Mouse (Mus musculus) A20 (cell line): ENCODE data around the gene Eya2.
"Not testable (repeated sequence)": the region's sequence is repeated elsewhere in the genome, so short reads cannot be mapped to it uniquely, and the experiment has no call there.

Experiments used
- DNase-seq: peaks from one replicate; pipeline ENCODE4 v3.0.0-alpha.2; 2011; ENCODE audit warnings: low read depth, low spot score

Gene Eya2

DNA sequence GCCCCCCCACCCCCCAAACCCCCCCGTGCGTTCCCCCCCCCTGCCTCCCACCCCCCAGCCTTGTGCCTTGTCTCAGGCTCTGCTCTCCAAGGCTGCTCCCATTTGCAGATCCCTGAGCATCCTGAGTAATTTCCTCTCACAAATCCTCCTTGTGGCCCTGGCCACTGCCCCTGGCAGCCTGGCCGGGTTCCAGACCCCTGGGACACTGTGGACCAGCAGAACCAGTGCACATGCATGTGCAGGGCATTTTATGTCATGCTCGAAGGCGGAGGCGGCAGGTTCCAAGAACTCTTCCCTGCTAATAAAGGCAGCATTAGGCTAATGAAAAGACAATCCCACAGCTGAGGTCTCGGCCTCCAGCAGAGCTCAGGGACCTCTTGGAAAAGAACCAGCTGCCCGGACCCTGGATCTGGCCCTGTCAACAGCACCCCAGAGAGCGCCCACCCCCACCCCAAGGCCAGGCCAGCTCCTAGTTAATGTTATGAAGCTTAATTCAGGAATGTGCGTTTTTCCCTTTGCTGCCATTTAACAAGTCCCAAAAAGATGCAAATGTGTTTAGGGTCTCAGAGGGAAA lies 174.6 kb downstream of the Eya2 start:
- DNase-seq = no peak

DNA sequence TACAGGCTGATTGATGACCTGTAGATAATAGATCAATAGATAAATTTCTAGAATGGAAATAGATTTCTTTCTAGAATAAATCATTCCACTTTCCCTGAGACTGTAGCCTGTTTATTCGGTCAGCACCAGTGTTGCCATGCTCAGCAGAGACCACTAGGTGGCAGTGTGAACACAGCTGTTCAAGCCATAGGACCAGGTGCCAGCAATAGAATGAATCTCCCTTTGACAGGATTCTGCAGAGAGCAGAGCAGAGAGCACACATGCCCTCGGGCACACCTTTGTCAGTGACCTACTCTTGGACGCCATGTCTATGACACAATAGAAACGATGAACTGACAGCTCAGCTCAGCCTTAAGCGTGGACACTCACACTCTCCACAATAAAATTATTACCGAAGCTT lies 184.1 kb downstream of the Eya2 start:
- peak; percentile 63 for DNase-seq

DNA sequence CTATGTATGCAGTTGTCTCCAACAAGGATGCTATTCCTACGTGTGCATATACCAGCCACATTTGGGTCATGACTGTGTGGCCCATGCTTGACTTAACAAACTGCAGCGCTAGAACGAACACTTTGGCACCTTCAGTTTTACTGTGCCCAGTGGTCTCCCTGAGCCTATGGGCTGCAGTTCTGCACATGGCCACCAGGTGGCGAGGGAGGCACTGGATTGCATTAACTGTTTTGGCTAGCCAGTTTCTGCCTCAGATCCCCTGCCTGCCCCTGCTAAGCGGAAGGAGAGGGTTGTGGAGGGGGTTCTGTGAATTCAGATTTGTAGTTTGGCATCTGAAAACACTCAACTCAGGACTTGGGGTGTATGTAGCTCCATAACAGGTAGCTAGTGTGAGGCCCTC lies 187.5 kb downstream of the Eya2 start:
- peak; percentile 69 for DNase-seq

DNA sequence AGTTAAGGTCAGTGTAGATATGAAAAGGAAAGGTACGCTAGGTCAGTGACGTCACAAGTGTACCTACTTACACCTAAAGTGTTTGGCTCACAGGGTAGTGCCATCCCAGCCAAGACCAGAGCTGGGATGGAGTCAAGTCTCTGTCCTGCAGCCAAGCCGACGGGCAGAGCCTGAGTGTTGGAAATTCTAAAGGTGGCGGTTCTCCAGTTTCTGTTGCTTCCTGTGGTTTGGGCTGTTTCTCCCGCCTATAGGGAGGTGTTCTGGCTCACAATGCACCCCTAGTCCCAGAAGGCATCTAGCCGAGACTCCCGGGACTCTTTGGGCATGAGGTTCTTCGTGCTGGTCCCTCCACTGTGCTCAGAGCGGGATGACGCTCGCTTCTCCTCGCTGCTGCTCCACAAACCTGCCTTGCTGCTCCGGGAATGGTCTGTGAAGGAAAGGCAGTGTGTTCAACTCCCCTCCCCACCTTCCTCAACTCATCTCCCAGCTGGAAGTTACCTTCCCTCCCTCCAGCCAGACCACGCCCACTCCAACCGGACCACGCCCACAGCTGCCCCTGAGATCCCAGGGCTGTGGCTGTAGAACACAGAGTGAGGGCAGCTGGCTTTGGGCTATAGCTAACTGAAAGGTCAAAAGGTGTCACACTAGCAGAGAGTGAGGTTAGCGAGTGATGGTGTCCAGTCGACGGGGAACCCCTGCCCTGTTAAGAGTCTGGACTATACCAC lies 190.6 kb downstream of the Eya2 start:
- DNase-seq = no peak

DNA sequence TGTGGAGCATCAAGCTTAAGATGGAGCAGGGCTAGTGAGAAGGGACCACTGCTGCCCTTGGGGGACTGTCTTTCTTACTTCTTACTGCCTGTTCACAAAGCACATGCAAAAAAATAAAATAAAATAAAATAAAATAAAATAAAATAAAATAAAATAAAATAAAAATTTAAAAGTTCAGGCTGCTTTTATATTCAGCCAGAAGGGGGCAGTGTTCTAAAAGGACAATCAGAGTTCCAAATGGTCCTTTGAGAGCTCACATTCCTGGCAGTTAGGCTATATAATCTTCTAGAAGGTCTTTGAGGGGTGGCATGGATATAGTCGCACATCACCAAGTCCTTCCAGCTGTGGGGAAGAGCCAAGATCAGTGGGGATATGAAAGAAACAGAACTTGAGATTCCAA lies 191.6 kb downstream of the Eya2 start:
- DNase-seq = no peak

DNA sequence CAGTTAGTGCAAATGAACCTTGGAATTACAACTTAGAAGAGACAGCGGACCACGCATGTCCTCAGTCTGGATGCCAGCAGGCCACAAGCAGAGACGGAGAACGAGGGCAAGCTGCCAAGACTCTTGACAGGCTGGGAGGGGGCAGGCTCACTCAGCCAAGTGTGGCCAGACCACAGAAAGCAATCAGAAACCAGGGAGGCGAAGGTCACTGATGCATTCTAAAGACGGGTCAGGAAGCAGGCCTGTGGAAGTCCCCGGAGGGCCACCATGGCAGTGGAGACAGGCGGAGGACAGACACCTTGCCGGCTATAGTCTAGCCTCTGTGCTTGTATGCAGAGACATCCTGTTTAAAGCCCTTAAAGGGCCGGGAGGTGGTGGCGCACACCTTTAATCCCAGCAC lies 193.2 kb downstream of the Eya2 start:
- no peak for DNase-seq

DNA sequence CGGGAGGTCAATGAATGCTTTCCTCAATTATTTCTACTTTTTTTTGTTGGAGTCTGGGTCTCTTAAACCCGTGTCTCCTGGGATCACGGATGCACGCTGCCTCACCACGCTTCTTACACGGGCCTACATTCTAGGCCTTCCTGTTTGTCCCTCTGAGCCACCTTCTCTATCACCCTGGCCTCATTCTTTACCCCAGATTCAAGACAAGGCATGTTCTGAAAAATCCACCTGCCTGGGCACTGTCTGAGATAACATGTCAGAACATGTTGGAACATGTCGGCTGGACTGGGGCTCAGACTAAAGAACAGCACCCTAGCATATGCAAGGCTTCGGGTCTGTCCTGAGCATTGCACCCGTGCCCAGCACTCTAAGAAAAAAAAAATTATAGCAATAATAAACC lies 194.0 kb downstream of the Eya2 start:
- no peak for DNase-seq

DNA sequence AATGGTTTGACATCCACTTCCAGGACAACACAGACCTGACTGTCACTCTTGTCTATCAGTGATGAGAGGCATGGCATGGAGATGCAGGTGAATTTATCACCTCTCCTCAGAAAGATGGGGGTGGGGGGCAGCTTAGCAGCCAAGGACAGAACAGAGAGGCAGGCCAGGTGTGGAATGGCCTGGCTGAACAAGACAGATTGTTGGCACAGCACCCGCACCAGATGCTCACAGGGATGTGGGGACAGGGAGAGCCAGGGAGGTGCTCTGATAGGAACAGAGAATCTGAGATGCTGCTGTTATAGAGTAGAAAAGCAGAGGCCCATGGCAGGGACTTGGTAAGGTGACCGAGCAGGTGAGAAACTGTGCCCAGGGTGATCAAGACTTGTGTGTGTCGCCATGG lies 194.8 kb downstream of the Eya2 start:
- no peak for DNase-seq

DNA sequence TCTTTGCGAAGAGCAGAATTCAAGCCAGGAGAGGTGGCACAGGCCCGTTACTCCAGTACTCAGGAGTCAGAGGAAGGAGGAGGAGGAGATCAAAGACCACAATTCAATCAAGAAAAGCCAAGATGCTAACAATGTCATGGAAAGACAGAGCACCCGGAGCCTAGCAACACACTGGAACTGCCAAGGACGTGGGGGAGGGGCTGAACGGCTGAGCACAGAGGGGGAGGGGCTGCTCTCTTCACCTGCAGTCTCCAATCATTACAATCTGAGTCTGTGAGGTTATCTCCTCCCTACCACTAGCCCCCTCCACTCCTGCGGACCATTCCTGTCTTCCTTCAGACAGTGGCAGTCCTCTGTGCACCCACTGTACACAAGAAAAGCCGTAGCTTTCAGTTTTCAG lies 196.2 kb downstream of the Eya2 start:
- DNase-seq = no peak

DNA sequence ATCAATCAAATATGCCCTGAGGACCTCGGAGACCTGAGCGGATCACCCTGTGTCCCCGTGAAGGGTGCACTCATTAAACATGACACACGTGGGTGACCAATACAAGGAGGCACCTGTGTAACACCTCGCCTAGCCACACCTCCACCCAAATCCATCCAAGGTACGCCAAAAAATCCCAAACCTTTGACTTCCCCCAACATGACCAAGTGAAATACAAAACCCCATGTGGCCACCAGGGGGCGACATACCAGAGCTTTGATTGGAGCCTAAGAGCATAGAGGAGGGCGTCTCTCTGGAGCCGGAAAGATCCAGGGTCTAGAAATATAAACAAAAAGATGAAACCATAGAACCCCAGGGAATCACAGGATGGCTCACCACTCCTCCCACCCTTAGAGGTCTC lies 196.8 kb downstream of the Eya2 start:
- DNase-seq = peak; percentile 40

DNA sequence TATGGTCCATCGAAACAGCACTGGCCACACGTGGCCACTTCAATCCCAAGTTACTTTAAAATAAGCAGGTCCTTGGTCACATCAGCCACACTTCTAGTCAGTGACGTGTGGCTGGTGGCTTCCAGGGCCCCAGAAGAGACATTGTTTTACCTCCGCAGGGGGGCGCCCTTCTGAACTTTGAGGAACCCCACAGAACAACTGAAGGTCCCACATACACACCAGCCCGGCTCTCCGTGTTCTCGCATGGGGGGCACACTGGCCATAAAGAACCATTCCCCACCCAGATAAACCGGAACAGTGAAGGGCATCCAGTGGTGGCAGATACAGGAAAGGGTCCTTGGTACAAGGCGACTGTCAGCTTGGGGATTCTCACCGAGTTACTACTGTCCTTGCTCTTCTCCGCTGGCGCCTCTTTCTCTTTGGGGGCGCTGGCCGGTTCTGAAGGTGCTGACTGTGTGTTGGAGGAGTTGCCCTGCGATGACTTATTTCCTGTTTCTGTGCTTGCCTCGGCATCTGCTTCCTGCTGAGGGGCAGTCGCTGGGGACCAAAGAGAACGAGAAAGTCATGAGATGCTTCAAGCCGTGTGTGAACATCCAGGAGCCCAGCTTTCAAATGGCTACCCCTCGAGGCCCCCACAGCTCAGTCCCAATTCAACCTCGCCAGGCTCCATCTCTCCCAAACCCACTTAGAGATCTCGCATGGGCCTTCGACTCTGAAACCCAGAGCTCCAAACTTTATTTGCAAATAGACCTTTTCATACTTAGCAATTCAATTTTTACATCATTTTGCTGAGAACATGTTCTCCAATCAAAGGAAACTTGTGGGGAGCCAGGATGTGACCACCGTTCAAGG lies 197.8 kb downstream of the Eya2 start:
- DNase-seq = no peak

DNA sequence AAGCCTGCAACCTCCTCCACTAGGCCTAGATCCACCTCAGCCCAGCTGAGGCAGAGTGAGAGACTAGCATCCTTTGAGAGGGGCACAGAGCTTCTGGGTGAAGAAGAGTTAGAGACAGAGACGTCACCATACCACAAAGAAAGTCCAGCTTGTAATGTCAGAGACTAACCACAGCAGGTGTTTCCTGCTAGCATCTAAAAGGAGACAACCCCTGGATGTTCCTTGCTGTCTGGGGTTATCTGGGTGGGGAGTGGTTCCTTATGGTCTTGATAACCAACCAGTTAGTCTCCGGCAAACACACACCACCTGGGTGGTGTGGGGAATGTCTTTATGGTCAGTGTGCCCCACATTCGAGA lies 198.4 kb downstream of the Eya2 start:
- peak; percentile 26 for DNase-seq

DNA sequence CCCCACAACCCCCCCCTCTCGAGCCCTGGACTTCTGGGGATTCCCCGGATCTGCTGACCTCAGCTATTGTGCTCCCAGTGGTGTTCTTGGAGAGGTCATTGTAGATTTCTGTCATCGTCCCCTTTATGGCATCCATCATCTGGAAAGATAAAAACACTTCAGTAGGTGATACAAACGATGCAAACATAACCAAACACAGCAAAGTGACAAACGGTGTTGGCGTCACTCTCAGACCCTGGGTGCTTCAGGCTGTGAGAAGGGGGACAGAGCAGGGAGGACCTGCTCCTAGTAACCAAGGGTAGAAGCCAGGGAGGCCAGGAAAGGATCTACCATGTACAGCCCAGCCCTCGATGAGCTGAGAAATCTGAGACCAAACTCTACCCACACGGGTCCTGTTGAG lies 203.0 kb downstream of the Eya2 start:
- DNase-seq = no peak

DNA sequence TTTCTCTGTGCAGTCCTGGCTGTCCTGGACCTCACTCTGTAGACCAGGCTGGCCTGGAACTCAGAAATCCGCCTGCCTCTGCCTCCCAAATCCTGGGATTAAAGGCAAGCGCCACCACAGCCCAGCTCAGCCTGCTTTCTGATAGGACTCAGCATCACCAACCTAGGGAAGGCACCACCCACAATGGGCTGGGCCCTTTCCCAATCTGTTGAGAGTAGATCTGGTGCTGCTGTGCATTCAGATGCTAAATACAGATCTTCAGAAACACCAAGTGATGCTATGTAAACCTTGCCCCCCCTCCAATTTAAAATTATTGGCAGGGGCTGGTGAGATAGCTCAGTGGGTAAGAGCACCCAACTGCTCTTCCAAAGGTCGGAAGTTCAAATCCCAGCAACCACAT lies 205.3 kb downstream of the Eya2 start:
- DNase-seq = not testable (repeated sequence)

DNA sequence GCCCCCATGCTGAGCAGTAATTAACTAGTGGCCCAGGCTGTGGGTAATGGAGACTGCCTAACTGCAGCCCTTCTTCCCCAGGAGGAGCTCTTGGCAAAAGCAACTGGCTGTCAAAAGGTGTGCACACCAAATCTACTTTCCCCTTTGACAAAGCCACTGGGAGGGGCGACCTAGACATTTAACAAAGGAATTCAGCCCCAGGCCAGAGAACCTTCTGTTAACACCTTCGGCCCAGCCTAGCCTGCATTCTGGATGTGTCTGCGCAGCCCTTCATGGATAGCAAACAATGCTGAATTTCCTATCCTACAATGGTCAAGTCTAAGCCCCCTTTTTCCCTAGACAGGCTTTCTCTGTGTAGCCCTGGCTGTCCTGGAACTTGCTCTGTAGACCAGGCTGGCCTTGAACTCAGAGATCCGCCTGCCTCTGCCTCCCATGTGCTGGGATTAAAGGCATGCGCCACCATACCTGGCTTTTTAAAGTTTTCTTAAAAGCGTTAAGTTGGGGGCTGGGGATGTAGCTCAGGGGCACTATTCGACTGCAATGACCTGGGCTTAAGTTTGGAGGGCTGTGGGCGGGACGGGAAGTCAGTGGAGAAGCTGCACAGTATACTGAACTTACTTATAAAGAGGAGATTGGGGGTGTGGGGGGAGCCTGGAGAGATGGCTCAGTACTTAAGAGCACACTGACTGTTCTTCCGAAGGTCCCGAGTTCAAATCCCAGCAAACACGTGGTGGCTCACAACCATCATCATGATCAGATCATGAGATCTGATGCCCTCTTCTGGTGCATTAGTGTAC lies 213.5 kb downstream of the Eya2 start:
- DNase-seq = no peak

DNA sequence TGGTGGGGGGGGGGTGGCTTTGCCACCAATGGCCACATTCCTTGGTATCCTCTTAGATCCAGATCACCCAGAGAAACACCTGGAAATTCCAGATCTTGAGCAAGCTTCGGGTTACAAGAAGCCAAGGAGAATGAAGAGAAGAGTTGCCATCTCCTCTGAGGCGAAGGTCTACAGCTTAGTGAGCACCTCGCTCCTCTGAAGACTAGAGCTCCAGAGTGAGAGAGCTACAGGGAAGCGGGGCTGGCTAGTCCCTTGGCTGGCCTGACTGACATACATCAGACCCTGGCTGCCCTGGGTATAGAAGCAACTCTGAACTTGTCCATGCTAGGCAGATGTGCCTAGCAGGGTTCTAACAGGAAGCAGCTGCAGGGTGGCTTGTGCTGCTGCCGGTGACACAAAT lies 214.3 kb downstream of the Eya2 start:
- no peak for DNase-seq

DNA sequence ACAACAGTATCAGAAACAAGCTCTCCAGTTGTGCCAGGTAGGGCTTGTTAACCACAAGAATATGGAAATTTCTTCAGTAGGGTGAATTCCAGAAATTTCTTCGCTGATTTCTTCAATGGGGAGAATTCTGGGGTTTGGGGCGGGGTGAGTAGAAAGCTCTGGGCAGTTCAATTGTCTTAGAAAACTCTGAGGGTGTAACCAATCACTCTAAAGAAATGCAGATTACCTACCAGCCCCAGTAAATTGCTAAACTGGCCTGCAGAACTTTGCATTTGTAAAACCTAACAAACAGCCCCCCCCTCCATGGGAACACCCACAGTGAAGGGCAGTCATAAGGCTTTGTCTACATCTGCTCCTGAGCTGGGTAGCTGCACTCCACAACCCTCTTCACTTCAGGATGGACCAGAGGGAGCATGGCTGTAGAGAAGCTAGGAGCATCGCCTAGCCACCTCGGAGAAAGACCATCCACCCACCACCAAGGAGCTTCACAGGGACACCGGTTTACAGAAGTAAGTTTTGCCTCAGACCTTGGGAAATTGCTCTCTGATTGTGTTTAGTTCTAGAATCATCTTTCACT lies 215.2 kb downstream of the Eya2 start:
- DNase-seq = no peak

DNA sequence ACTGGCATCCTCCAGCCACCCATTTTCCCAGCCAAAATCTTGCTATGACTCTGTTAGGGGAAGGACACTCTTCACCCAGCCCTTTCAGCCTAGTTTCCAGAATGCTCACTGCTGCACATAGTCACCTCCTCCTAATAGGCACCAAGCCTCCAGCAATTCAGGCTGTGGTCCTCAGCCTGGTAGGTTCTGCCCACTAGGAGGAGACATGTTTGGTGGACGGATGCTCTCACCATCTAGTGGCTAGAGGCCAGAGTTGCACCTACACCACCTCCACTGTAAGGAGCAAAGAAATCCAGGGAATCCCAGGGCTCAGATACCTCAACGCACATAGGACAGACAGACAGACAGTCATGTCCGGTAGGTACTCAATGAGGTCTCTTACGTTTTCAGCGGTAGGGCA lies 216.7 kb downstream of the Eya2 start:
- no peak for DNase-seq

DNA sequence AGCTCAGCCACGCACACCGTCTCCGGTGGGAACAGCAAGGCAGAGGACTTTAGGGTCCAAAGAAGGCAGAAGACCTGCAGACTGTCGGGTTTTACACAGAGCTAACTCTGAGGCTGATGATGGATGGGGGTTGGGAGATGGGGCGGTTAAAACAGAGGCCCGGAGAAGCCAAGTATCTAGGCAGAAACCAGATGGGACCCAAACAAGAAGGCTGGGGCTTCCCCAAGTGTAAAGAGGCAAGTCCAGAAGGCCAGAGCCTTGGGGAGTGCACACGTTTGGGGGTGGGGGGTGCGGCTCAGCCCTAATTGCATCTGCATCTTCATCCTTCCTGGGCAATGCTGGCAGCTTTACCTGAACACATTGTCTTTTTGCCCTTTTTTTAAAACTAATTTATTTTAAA lies 218.1 kb downstream of the Eya2 start:
- no peak for DNase-seq

DNA sequence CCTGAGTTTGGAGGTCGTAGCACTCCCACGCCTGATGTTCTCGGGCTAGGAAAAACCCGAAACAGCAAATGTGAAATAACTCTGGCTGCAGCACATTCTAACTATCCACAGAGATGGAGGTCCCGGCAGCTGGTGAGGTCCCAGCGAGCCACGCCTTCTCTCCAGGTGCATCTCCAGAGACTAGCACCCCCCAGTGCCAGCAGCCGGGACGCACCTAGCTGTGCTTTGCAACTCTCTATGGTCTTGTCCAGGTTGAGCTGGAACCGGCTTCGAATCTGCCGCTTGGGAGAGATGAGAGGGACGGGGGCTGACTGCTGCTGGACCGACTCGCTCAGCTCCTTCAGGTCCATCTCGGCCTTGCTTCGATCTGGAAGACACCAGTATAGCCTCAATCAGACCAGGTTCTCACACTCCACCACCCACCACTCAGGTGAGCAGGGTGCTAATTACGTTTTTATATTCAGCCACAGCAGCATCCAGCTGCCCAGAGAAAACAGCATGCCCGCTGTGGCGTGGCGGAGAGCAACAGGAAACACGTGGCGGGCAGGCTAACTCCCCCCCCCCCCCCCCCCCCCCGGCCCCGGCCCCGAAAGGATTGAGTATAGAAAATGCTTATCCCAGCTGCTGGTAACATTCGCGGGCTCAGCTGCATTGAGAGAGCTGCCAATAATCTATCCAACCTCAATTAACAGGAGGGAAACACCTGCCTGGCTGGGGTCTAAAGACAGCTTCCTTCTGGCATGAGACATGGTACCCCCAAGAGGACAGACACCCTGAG lies 220.5 kb downstream of the Eya2 start:
- no peak for DNase-seq

DNA sequence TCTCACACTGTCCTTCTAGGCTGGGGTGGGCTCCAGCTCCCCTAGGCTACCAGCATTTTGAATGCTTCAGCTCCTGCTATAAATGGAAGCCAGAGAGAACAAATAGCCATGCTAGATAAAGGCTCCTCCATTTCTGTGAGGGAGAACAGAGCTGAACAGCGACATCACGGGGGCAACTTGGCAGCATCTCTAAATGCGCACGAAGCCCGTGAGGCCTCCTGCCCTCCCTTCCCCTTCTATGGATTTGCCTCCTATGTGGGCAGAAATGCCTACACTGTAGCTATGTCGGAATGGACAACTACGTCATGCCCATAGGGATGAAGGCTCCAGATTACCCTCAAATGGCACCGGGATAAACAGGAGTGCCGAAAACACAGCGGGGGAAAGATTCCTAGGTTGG lies 222.6 kb downstream of the Eya2 start:
- no peak for DNase-seq
